24 mouse cellular contexts compared by ENCODE assay signal in the genomic region with DNA sequence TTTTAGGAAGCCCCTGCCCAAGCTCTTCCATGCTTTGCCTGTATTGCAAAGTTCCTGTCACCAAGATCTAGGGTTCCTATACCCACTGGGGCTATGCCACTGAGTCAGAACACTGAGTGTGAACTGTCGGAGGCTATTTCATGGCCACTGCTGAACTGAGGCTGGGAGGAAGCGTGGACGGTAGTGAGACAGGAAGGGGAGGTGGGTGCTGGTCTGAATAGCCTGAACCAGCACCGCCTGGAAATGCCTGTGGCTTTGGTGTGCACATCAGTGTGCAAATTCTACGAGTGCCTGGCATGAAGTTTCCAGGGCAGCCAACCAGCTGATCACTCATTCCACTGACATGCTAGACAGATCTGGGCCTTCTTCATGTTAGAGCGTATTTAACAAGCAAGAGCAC. TPM values are rescaled to one million over a fixed set of nuclear protein-coding genes. Genes with fewer than 3 reads are reported as not detected.
"Had no signal": no experiment of that assay in that cellular context is flagged by ENCODE, and none has a peak within 500 bp of the region (broad histone marks: within the 10 kb centered on the region; RNA-seq: fewer than 3 reads in every experiment).

No protein-coding gene starts in this region.

- H3K4me1 ChIP-seq: liver, embryonic 15.5 days; lung, embryonic 15.5 days; neural tube, embryonic 13.5 days; neural tube, embryonic 15.5 days had no signal

- H3K4me2 ChIP-seq: liver, embryonic 15.5 days; lung, embryonic 15.5 days; midbrain, embryonic 12.5 days; neural tube, embryonic 13.5 days; neural tube, embryonic 15.5 days had no signal

- DNase-seq: liver, postnatal 0 days; lung, adult 2 months; lung, postnatal 14 days; midbrain, embryonic 14.5 days; retina, postnatal 1 day; right cerebral cortex, adult 18-20 months; right cerebral cortex, postnatal 25 days; right cerebral cortex, postnatal 4 days; spleen, adult 18-20 months; thymus, adult 18-20 months; thymus, postnatal 14 days; thymus, postnatal 4 days had no signal

- H3K27me3 ChIP-seq: liver, embryonic 15.5 days; lung, embryonic 15.5 days; midbrain, embryonic 12.5 days; neural tube, embryonic 13.5 days; neural tube, embryonic 15.5 days had no signal

- ATAC-seq: liver, postnatal 0 days; lung, postnatal 0 days had no signal

- H3K4me3 ChIP-seq: liver, embryonic 15.5 days; lung, embryonic 15.5 days; megakaryocyte, embryonic 14.5 days; midbrain, embryonic 12.5 days; neural tube, embryonic 13.5 days; neural tube, embryonic 15.5 days had no signal

- H3K9ac ChIP-seq: liver, embryonic 15.5 days; liver, postnatal 0 days; lung, embryonic 15.5 days; midbrain, embryonic 12.5 days; neural tube, embryonic 13.5 days; neural tube, embryonic 15.5 days had no signal

- H3K9me3 ChIP-seq: liver, embryonic 15.5 days; lung, embryonic 15.5 days; megakaryocyte, embryonic 14.5 days; midbrain, embryonic 12.5 days; neural tube, embryonic 13.5 days; neural tube, embryonic 15.5 days had no signal

- H3K36me3 ChIP-seq: liver, embryonic 15.5 days; lung, embryonic 15.5 days; midbrain, embryonic 12.5 days; neural tube, embryonic 13.5 days; neural tube, embryonic 15.5 days had no signal

- H3K27ac ChIP-seq: liver, embryonic 15.5 days; lung, embryonic 15.5 days; macrophage; midbrain, embryonic 12.5 days; neural tube, embryonic 13.5 days; neural tube, embryonic 15.5 days had no signal

RNA-seq across cellular contexts. Expression of gene Sstr3, which starts 22.6 kb away (rescaled TPM):
- total RNA-seq: megakaryocyte progenitor cell, adult 5-6 weeks had no signal
- polyA plus RNA-seq: liver, embryonic 15.5 days; liver, postnatal 0 days; lung, embryonic 15.5 days; macrophage had no signal

RNA-seq across cellular contexts. Expression of gene Il2rb, which starts 26.8 kb away (rescaled TPM):
- polyA plus RNA-seq: midbrain, embryonic 12.5 days; neural tube, embryonic 11.5 days had no signal

RNA-seq across cellular contexts. Expression of gene Tmprss6, which starts 53.5 kb away (rescaled TPM):
- total RNA-seq: megakaryocyte progenitor cell, adult 5-6 weeks; midbrain, postnatal 0 days; monocyte, adult 5-6 weeks had no signal
- polyA plus RNA-seq: macrophage; neural tube, embryonic 11.5 days had no signal
